Mouse (Mus musculus): ENCODE data around the gene Mbd3. TPM values are rescaled to one million over a fixed set of nuclear protein-coding genes. Genes with fewer than 3 reads are reported as not detected.
"Not testable (repeated sequence)": the region's sequence is repeated elsewhere in the genome, so short reads cannot be mapped to it uniquely, and the experiment has no call there.

Mbd3 gene
- total RNA-seq, 2 experiments from 2014 or later: 93.3 to 97.7 TPM

DNA sequence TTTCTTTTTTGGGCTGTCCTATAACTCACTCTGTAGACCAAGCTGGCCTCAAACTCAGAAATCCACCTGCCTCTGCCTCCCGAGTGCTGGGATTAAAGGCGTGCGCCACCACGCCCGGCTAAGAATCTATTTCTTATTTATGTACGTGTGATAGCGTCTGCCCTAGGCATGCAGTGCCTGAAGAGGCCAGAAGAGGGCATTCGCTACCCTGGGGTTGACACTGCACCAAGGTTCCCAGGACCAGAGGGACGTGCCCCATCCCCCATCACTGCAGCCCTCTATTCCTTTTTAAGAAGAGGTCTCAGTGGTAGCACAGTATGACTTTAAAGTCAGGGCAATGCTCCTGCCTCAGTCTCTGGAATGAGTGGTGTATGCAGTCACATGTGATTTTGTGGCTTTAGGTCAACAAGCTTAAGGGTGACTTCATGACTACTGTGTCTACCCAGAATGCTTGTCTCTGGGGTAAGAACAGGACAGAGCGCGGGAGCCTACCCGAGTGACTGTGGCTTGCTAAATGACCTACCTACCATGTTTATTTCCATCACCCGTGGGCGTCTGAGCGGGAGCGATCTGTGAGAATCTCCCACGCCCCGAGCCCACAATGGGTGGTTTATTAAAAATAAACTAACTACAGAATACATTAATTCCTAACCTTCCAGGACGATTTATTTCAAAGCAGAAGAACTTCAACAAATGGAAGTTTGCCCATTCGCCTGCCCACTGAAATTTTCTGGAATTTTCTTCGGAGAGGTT, 29.2 kb downstream of the Mbd3 start:
- DNase-seq: no peak

DNA sequence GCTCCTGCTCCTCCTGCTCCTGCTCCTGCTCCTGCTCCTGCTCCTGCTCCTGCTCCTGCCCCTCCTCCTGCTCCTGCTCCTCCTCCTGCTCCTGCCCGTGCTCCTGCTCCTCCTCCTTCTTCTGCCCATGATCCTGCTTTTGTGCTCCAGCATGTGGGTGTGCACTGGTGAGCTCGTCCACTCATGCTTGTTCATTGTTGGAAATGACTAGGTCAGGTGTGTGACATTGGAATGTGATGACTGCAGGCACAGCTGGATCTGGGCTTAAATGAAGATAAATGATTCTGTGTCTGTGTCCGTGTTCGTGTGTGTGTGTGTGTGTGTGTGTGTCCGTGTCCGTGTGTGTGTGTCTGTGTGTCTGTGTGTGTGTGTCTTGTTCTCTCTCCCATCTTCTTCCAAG, 31.0 kb downstream of the Mbd3 start:
- DNase-seq: no peak

DNA sequence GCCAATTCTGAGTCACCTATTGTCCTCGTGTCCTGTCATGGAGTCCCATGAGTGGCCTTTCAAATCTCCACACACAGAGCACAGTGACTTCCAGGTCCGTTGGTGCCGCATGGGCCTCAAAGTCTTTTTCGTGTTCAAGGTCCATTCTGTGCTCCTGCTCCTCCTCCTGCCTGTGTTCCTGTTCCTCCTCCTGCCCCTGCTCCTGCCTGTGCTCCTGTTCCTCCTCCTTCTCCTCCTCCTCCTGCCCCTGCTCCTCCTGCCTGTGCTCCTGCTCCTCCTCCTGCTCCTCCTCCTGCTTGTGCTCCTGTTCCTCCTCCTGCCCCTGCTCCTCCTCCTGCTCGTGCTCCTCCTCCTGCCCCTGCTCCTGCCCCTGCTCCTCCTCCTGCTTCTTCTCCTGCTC, 31.4 kb downstream of the Mbd3 start:
- no peak for DNase-seq

DNA sequence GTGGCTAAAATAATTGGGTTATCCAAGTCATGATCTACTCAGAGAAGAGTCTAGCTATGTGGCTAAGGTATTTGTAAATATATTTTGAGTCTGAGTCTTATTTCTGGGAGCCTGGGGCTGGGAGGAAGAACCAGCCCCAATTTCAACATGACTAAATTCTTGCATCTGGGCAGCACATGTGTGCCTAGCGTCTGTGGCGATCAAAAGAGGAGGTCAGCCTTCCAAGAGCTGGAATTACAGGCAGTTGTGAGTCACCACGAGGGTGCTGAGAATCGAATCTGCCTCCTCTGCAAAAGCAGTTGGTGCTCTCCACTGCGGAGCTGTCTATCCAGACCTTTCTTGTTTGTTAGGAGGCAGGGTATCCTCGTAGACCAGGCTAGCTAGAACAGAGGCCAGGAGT, 33.6 kb downstream of the Mbd3 start:
- no peak for DNase-seq

DNA sequence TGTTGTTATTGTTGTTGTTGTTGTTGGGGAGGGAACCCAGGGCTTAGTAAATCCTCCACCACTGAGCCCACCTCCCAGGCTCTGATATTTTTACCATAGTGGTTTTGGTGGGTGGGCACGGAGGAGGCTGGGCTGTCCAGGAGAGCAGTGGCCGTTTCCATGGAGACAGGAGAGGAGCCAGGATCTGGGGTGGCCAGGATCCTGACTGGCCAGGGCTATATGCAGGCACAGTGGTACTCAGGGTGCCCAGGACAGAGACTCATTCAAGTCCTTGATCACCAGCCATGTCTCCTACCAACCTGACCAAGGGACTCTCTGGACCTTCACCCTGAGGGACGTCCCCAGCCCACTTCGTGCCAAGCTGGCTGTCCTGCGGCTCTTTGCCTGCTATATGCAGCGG, 35.6 kb downstream of the Mbd3 start:
- no peak for DNase-seq

DNA sequence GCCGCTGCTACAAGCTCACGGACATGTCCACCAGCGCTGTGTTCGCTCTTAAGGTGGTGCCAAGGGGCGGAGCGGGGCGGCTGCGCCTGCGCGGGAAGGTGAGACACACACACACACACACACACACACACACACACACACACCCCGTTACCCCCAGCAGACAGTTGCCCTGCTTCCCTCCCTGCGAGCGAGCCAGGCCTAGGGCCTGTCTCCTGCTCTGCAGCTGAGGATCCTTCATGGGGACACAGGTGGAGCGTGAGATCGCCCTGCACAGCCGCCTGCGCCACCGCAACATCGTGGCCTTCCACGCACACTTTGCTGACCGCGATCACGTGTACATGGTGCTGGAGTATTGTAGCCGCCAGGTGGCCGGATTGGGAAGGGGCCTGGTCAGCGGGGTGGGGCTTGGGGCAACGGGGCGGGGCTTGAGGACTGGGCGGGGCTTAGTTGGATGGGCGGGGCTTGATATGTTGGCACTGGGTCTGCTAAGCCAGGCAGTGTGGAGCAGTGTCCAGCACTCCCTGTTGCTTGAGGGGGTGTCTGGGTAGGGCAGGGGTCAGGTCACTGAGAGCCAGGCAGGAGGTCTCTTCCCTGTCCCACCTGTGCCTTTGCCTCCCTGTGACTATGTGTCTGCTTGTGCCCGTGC, 41.2 kb downstream of the Mbd3 start:
- peak in 1 of 2 experiments; percentile 54 for DNase-seq

DNA sequence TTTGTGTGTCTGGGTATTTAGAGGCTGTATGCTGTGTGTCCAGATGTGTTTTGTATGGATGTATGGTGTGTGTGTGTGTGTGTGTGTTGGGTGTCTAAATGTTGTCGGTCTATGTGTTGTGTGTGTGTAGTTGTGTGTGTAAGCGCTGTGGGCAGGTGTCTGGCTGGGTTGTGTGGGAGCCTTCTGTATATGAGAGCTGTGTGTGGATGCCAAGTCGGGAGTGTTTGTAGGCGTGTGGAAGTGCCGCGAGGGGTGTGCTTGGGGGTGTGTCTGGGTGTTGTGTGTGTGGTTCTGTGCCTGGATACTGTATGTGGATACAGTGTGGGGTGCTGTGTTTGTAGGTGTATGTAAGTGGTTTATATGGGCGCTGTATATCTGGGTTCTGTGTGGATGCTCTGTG, 42.0 kb downstream of the Mbd3 start:
- DNase-seq: no peak

DNA sequence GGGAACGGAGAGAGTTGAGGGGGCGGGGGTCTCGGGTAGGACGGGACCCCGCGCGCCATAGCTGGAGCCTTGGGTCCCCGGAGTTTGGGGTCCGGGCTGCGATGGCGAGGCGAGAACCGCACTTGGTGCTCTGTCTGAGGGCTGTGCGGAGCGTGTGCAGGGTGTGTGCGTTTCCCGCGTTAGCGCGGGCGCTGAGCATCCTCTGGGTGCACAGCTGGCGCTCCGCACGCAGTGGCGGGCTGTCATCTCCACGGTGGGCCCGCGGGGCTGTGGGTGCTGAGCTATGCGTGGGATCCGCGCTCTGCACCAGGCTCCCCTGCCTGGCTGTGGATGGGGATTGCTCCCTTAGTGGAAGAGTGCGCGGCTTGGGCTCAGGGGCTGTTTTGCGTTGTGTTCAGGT, 42.6 kb downstream of the Mbd3 start:
- no peak for DNase-seq

DNA sequence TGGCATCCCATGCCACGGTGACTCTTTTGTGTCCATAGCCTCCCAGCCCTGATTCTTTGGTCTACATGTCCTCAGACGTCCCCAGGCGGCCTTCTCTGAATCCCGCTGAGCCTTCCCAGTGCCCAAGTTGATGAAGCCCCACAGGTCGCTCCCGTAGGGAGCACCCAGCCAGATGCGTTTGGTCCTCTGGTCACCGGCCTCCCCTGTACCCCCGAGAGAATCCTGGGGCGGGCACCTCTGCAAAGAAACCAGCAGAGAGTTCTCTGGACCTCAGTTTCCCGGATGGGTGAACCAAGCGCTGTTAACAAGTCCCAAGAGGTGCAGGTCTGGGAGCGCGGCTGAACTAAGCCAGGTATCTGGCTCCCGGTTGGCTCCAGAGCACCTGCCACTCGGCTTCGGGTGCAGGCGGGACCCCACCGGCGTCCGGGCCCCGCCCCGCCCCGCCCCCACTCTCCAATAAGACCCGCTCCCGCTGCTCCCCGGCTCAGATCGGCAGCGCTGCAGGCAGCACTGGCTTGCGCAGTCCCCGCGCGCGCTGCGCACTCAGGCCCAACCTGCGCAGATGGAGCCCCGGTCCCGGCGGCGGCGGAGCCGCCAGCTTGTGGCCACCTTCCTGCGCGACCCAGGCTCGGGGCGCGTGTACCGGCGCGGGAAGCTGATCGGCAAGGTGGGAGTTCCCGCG, 43.2 kb downstream of the Mbd3 start, which contains the start of gene Plk5:
TSS of gene Plk5 (plus strand) at position 459 of the 682 bp plus-strand sequence.
- DNase-seq: no peak

DNA sequence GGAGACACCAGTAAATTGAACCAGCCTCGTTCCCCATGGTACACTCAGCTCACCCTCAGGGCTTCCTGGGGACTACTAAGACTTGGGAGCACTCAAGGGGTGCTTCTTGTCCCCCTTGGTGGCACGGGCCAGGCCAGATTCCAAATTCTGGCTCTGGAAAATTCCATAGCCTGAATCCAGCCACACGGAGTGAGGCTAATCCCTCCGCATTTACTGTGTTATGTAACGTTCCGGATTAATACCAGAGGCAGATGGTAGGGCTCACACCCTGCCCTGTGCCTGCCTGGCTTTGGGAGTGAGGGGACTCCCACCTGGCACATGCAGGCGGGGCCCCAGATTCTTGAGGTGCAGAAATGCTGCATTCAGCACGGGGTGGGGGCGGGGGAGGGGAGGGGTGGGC, 43.9 kb downstream of the Mbd3 start:
- DNase-seq: no peak

DNA sequence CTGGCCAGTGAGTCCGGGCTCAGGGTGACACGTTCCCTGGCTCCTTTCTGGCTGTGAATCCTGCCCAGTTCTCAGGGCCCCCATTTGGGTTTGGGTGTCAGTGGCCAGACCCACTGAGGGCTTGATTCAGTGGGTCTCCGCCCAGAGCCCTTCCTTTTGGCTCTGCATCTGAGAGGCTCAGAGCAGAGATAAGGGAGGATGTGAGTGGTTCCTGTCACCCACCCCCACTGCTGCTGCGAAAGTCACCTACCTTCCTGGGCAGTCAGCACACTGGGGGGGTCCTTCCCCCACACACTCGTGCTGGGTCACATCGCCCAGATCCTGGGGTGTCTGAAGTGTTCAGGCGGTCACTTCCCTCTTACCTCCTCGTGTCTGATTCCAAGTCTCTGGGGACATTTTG, 46.6 kb downstream of the Mbd3 start:
- no peak for DNase-seq

DNA sequence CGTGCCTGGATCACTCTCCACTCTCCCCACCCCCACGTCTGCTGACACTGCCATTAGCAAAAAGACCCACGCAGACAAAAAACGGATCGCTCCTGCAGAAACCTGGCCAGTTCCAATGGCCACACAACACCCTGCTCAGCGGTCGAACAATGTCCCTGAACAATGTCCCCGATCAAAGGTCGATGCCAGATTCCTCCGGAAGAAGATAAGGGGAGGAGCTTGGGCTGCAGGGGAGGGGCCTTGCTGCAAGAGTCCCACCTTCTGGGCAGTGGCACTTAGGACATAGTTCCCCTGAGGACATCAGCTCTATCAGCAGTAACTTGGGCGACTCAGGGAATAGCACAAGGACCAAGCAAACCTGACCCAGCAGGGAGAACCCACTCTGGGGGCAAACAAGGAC, 47.5 kb downstream of the Mbd3 start:
- DNase-seq: no peak

DNA sequence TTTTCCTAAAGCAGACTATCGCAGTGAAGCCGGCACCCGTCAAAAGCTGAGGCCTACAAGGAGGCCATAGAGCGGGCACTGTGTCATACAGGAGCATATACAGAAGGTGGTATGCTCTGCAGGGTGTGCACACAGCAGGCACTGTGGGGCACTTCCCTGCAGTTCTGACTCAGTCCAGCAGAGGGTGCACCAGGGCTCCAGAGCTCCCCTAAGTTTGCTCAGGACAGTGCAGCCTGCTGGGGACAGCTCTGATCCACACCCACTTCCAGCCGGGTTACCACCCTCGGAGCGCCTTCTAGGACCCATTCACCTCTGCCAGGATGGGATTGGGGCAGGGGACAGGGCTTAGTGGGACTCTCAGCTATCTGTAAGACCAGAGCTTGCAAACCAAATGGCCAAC, 49.1 kb downstream of the Mbd3 start:
- peak; percentile 82 to 95 for DNase-seq

DNA sequence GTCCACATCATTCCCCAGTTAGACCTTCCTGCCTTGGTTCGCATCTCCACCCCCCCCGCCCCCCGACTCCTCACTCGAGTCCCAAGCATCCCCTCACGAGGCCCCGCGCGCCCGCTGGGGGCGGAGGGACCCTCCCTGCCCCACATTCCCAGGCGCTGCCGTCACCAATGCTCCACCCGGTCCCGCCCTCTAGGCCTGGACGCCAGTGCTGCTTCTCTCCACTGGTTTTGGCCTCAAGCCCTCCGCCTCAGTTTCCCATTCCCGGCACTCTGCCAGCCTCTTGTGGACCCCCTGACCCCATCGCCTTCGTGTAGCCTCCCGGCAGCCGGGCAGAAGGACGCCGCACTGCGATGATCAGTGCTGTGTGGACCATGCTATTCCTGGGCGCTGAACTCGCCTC, 50.4 kb downstream of the Mbd3 start:
- DNase-seq: peak; percentile 47 to 48

DNA sequence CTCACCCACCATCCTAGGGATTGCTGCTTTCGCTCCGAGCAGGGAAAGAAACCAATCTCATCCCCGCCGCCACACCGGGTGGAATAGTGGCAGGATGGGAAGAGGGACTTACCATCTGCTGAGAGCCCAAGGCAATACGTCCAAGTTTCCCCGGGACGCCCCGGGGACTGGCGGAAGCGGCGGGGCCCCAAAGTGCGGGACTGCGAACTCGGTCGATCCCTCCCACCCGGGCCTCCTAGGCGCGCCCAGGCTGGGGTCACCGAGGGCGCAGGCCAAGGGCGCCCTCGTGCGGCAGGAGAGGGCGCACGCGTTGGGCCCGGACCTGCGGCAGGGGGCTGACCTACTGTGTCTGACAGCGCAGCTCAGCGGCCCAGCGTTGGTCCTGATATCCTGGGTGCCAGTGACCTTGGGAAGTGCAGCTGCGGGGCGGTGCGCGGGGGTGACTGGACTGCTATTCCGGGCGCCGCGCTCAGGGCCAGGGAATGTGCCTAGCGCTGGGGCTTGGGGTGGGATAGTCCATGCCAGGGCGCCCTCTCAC, 51.0 kb downstream of the Mbd3 start, which contains the start of gene Adamtsl5:
TSS of gene Adamtsl5 (minus strand) at position 169 of the 538 bp plus-strand sequence.
- peak; percentile 82 to 87 for DNase-seq

DNA sequence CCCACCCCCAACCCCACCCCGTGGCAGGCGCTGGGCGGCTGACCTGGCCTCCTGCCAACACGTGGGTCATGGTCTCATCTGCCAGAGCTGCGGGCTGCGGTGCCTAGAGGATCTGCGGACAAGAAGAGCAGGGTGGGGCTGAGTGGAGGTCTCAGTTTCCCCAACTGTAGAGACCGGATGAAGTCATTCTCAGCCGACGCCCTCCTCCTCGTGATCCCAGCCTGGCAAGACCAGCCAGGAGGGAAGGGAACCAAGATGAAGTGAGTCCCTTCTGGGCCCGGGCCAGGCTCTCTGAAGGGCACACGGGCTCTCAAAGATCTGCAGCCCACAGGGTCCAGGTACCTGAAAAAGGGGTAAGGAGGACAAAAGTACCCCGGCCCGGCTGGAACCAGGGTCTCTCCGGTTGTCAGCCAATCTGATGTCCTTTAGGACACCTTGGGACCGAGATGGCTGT, 51.8 kb downstream of the Mbd3 start:
- DNase-seq: peak; percentile 72 to 77

DNA sequence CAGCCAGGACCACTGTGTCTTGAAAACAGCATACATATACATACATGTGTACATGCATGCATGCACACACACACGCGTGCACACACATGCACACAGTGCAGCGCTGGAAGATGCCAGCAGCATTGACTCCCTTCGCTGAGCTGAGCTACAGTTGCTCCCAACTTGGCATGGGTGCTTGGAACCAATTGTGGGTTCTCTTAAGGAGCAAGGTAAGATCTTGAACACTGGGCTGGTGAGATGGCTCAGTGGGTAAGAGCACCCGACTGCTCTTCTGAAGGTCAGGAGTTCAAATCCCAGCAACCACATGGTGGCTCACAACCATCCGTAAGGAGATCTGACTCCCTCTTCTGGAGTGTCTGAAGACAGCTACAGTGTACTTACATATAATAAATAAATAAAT, 53.4 kb downstream of the Mbd3 start:
- not testable (repeated sequence) for DNase-seq

DNA sequence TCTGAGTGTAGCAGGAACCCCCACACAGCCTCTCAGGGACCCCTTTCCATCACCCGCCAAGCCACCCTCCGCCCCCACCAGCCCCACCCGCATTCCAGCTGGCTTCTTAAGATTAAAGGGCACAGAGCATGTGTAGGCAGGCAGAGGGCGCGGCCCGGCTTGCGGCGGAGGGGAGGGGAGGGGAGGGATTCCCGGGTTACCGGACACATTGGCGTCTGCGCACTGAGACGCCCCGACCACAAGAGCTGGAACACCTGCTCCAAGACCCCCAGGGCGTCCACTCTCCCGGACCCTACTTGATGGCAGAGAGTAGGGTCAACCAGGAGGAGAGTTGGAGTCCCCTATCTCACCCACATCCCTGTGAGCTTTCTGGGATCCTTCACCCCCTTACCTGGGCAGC, 54.2 kb downstream of the Mbd3 start:
- no peak for DNase-seq

DNA sequence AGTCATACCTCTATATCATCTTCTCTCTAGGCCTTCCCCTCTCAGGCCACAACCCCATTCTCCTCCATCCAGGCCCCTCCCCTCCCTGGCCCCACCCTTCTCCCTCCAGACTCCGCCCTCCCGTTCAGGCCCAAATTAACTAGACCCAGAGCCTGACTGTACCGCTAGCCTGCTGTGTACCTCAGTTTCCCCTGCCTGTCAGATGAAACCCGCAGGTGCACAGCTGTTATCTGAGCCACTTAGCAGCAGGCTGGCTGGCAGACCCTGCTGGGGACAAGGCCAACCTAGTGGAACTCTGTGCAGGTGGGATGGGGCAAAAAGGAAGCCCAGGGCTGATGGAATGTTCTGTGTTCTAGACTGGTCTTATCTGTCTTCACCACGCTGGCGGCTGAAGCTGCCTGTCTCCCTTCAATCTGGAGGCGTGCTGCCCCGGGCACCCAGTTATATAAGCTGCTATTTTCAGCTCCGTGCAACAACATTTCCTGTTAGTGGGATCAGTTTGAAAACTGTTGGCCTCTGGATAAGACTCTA, 55.2 kb downstream of the Mbd3 start:
- DNase-seq: peak; percentile 64 to 76

DNA sequence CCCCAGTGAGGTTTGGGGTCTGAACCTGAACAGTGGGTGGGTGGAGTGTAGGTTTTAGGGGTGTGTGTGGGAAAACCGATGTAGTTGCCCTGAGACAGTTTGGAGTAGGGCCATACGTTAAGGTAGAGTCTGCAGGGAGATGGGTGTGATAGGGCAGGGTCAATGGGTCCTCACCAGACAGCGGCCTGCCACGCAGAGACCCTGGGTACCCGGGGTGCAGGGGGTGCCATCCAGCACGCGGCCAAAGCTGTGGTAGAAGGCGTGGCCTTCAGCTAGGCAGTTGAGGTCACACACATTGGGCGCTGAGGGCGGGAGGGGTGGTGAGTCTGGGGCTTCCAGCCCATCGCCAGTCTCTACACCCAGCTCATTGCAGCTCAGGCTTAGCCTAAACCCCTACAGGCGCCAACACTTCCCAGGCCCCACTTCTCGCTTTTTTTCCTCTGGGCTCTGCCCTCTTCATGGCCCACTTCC, 55.9 kb downstream of the Mbd3 start:
- DNase-seq: no peak

DNA sequence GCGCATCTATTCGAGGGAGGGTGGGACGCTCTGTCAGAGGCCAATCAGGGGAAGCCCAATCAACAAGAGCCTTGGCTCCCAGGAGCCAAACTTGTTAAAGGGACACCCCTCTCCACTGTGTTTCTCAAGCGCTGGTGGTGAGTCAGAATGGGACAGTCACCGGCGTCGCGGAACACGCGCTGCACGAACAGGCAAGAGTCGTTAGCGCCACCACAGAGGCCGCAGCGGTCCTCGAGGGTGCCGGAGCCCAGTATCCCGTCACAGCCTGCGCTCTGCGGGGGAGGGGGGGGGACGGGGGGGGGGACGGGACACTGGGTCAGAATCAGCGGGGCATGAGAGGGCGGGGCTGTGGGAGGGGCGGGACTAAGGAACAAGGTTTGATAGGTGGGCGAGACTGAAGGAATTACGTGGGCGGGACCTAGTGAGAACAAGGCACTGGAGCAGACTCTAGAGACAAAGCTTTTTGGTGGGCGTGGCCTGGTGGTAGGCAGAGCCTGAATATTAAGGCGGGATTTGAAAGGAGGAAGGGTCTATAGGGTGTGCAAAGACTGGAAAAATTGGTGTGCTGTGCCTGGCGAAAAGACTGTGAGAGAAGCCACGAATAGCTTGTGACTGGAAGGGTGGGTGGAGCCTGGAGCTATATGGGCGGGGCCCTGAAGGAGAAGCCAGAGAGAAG, 56.5 kb downstream of the Mbd3 start:
- DNase-seq: peak; percentile 56 to 57

Data from heart, adult 18-20 months (tissue).